Mouse (Mus musculus) frontal cortex, postnatal 14 days (tissue): ENCODE measurements at regions not wholly inside any gene's neighbourhood (a gene's known extent, or its start where the extent isn't known, plus 50 kb on each side); places are given as distances from the start of the nearest gene placed in this dataset.

ENCODE experiments used
- DNase-seq, 2 experiments: peaks; one replicate each; pipeline ENCODE4 v3.0.0; 2022; ENCODE audit warnings: low spot score in 2 of 2

- DNase-seq, result peak; percentile 41 to 53
These were observed 364.9 kb upstream of the Fmr1 start for GRCm38 (mm10) chrX:68313486-68313885.
